Mouse (Mus musculus) heart, postnatal 0 days (tissue): ENCODE measurements around the gene Znhit2.

ENCODE experiments used
- CTCF ChIP-seq: IDR thresholded peaks from 2 replicates; pipeline ENCODE4 v1.5.1; 2016; ENCODE audit warnings: antibody characterized with exemption, control low read depth, low read depth
- EP300 ChIP-seq: IDR thresholded peaks from 2 replicates; pipeline ENCODE4 v1.6.1; 2016; ENCODE audit warnings: antibody characterized with exemption, low read depth

DNA sequence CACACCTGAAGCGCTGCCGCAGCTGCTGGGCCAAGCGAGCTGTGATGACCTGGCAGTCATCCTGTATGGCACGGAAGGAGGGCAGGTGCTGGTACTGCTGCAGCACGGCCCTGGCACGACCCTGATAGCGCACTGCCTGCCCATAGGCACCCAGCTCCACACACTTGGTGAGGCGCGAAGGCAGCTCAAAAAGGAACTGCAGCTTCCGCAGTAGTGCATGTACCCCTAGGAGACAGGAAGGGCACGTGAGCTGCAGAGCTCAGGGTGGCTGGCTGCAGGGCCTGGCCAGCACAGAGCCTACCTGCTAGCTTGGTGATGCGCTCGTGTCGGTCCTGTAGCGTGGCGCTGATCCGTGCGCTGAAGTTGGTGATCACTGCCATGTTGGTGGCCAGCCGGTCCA is 10.3 kb downstream of the Znhit2 start:
- TF ChIP-seq CTCF (no peak), EP300 (no peak)
